Mouse (Mus musculus) cerebellum, adult (tissue): ENCODE measurements around the gene 1700017B05Rik.
"Not testable (repeated sequence)": the region's sequence is repeated elsewhere in the genome, so short reads cannot be mapped to it uniquely, and the experiment has no call there.

Experiments used
- ATAC-seq: cut with Nextera tagmentation; 2 replicates; pipeline ENCODE4 v1.9.2; 2017; ENCODE audit warnings: mild to moderate bottlenecking, moderate library complexity, mixed read lengths; ENCODE audit not compliant: insufficient number of reproducible peaks, low FRiP score, low TSS enrichment

The 1700017B05Rik gene

GRCm38 (mm10) chr9:57248030-57248942 lies 14.1 kb downstream of the 1700017B05Rik start:
- ATAC-seq, result no peak

- ATAC-seq, result no peak
Observed at GRCm38 (mm10) chr9:57247201-57247671, 15.2 kb downstream of the 1700017B05Rik start.

- ATAC-seq, result no peak
Observed at GRCm38 (mm10) chr9:57246482-57246881, 15.9 kb downstream of the 1700017B05Rik start.

- no peak for ATAC-seq
Observed at GRCm38 (mm10) chr9:57244106-57244685, 18.2 kb downstream of the 1700017B05Rik start.

- no peak for ATAC-seq
Observed at GRCm38 (mm10) chr9:57242916-57243315, 19.5 kb downstream of the 1700017B05Rik start.

GRCm38 (mm10) chr9:57241111-57241510 lies 21.3 kb downstream of the 1700017B05Rik start:
- no peak for ATAC-seq

GRCm38 (mm10) chr9:57238220-57238619 lies 24.2 kb downstream of the 1700017B05Rik start:
- no peak for ATAC-seq

- no peak for ATAC-seq
Observed at GRCm38 (mm10) chr9:57237705-57238104, 24.7 kb downstream of the 1700017B05Rik start.

- no peak for ATAC-seq
Observed at GRCm38 (mm10) chr9:57236256-57236655, 26.2 kb downstream of the 1700017B05Rik start, which contains the start of gene Trcg1. Gene Trcg1 (plus strand): TSS chr9:57236556.

- ATAC-seq, result no peak
Observed at GRCm38 (mm10) chr9:57233767-57234166, 28.6 kb downstream of the 1700017B05Rik start.

- no peak for ATAC-seq
Observed at GRCm38 (mm10) chr9:57233142-57233541, 29.3 kb downstream of the 1700017B05Rik start.

GRCm38 (mm10) chr9:57232341-57232940 lies 30.0 kb downstream of the 1700017B05Rik start:
- no peak for ATAC-seq

GRCm38 (mm10) chr9:57231536-57232255 lies 30.7 kb downstream of the 1700017B05Rik start:
- no peak for ATAC-seq

GRCm38 (mm10) chr9:57230146-57230783 lies 32.1 kb downstream of the 1700017B05Rik start:
- ATAC-seq, result no peak; the same call in 1 of the 2 replicates

- no peak for ATAC-seq
Observed at GRCm38 (mm10) chr9:57229726-57230125, 32.7 kb downstream of the 1700017B05Rik start.

GRCm38 (mm10) chr9:57228186-57228585 lies 34.2 kb downstream of the 1700017B05Rik start:
- no peak for ATAC-seq

- ATAC-seq, result no peak
Observed at GRCm38 (mm10) chr9:57227203-57227602, 35.2 kb downstream of the 1700017B05Rik start.

GRCm38 (mm10) chr9:57226628-57227122 lies 35.7 kb downstream of the 1700017B05Rik start:
- not testable (repeated sequence) for ATAC-seq

- no peak for ATAC-seq
Observed at GRCm38 (mm10) chr9:57225780-57226627, 36.4 kb downstream of the 1700017B05Rik start.
